Mouse (Mus musculus) retina, postnatal 7 days (tissue): ENCODE data around the gene Gjc3.

Source experiments
- DNase-seq: peaks from one replicate; pipeline ENCODE4 v3.0.0-alpha.2; 2012; ENCODE audit warnings: low read depth, low spot score

The Gjc3 gene

GRCm38 (mm10) chr5:137909564-137910262, 53.2 kb downstream of the Gjc3 start:
- DNase-seq, result no peak
